Mouse (Mus musculus) left cerebral cortex, adult 2 months (tissue): ENCODE data around the gene Cep152. TPM values are rescaled to one million over a fixed set of nuclear protein-coding genes. Genes with fewer than 3 reads are reported as not detected.

Experiments used
- DNase-seq, 2 experiments: peaks; one replicate each; pipeline ENCODE4 v3.0.0; 2021 to 2022; ENCODE audit warnings: low spot score in 2 of 2, mixed read lengths in 1 of 2; ENCODE audit errors: extremely low spot score in 1 of 2
- H3K27ac ChIP-seq: fragments of 200-600 bp; 2 replicates; pipeline ENCODE4 v1.8.1; 2022
- H3K4me3 ChIP-seq: fragments of 200-600 bp; 2 replicates; pipeline ENCODE4 v1.8.1; 2022
- CTCF ChIP-seq: fragments of 200-600 bp; IDR thresholded peaks from 2 replicates; pipeline ENCODE4 v1.8.1; 2022; ENCODE audit warnings: antibody characterized with exemption, mild to moderate bottlenecking, moderate library complexity
- intact Hi-C: fragments of 180-260 bp; cut with DNase I; formaldehyde crosslinking; loops from one replicate; pipeline ENCODE4 v1.15.1; 2025
- total RNA-seq, 2 experiments: library from RNA; stranded (reverse); gene quantifications; 2 replicates each; pipeline ENCODE4 v1.2.3; 2021

Gene Cep152
- total RNA-seq, 2 experiments from 2014 or later = 2.6 TPM

DNA sequence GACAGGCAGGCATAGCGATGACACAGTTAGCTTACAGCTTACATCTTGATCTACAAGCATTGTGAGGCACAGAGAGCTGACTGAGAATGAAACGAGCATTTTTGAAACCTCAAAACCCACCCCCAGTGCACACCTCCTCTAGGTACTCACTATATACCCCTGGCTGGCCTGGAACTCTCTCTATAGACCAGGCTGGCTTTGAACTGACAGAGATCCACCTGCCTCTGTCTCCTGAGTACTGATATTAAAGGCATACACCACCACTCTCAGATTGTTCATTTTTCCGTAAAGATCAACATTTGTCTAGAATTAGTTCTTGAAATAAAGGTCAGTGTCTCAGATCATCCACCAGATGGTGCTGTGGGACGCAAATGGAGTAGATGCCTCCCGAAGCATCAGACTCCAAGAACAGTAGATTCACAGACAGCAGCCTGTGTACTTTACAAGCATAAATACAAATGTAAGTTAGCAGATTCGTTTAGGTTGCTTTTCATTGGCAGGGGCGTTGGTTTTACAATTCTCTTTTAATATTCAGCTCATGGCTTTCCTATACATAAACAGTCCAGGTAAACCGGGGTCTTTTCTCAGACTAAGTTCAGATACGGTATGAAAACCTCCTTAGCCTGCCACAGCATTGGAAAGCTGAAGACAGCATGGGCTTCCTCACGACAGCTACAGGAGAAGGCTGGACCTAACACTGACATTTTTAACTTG is 35.1 kb upstream of the Cep152 start:
- intact Hi-C loops = loop anchor here (1.0 to 5.0 kb wide), 3 partner anchors 71 to 861 kb away; no protein-coding TSS in a partner anchor
- TF ChIP-seq CTCF = peak; percentile 84
- peak; percentile 62 to 69 for DNase-seq
- H3K27ac ChIP-seq = no peak overlapping the region
- H3K4me3 ChIP-seq = 0 out of 2 replicates have a peak overlapping the region, but pooled peaks have one; percentile 19

DNA sequence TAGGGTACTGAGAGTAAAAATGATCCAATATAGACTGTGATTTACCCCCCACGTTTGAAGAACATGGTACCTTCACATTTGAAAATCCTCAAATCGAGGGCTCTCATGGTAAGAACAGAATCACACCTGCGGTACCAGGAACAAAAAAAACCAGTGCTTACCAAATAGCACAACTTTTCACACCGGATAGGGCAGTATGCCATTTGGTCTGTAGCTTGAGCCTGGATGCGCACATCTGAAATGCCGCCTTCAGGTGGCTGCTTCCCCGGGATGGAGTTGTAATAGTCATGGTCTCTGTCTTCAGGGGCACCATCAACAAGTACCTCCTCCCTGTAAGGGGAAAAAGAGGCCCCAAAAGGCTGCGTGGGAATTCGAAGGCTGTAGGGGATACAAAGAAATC is 30.5 kb upstream of the Cep152 start:
- intact Hi-C loops = no loop called here

DNA sequence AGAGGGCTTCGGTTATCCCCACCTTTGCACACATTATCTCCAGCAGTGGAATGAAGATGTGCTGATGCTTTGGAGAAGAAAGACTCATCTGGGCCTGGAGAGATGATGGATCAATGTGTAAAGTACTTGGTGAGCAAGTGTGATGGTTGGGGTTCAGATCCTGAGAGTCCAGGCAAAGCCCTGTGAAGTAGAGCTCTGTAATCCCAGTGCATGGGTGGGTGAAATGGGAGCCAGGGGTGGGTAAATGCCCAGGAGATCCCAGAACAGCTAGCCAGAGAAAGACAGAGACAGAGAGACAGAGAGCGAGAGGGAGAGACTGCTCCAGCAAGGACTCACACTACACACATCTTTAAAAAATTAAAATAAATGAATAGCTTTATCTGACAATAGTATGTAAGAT is 28.4 kb upstream of the Cep152 start:
- H3K27ac ChIP-seq = no peak overlapping the region
- TF ChIP-seq CTCF = no peak
- no peak overlapping the region for H3K4me3 ChIP-seq
- intact Hi-C loops = no loop called here
- no peak for DNase-seq

More for the DNA sequence above, 30.5 kb upstream of the Cep152 start:
- Histone ChIP-seq H3K27ac (no peak overlapping the region), H3K4me3 (no peak overlapping the region)
- no peak for DNase-seq
- no peak for TF ChIP-seq CTCF

DNA sequence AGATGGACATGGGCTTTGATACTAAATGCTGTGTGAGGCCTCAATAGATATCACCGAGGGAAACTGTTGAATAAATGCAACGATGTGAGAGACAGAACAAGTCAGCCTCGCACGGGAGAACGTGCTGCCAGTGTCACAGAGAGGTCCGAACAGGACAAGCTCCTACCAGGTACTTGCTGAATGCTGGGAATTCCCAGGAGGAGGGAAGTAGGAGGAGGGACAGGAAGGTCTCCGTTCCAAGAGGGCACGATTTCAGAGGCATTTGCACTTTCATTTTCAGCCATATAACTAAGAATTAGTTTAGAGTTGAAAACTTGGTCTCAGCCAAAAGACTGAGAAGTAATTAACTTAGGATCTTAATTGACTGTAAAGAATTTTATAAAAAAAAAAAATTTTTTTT is 26.6 kb upstream of the Cep152 start:
- TF ChIP-seq CTCF = no peak
- no peak overlapping the region for H3K4me3 ChIP-seq
- no peak for DNase-seq
- intact Hi-C loops = no loop called here
- H3K27ac ChIP-seq = no peak overlapping the region

GRCm38 (mm10) chr2:125650742-125651352 is 25.9 kb upstream of the Cep152 start:
- intact Hi-C loops = no loop called here
- Histone ChIP-seq H3K4me3 (no peak overlapping the region), H3K27ac (no peak overlapping the region)
- DNase-seq = no peak
- TF ChIP-seq CTCF = no peak

DNA sequence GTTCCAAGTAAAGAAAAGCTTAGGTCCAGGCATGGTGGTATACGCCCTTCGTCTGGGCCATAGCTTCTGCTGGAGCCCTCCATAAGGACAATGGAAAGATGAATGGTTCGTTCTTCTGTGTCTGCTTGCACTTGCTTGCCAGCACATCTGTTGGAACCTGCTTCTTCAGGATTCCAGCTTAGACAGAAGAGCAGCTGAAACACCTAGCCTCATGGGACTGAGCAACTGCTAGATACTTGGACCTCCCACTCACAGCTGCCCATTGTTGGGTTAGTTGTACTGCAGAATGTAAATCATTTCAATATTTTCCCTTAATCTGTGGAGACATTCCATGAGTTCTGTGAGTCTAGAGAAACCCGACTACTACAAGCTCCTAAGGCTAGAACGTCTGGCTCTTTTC is 25.1 kb upstream of the Cep152 start:
- Histone ChIP-seq H3K4me3 (no peak overlapping the region), H3K27ac (no peak overlapping the region)
- no peak for DNase-seq
- intact Hi-C loops = no loop called here
- TF ChIP-seq CTCF = no peak

DNA sequence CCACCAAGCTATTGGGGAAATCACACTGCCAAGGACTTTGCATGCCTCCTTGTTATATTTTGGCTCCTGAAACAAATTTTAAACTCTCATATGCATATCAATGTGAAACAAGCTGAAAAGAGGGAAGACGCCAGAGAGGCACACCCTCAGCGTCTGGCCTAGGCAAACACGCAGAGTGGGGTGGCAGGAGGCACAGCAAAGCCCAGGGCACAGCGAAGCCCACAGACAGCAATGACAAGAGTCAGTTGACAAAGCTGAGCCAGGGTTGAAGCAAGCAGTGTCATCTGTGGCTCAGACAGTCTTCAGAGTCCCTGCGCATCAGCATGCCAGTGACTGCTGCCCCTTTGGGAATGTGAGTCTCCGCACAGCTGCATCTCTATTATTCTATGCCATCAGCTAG is 20.0 kb upstream of the Cep152 start:
- intact Hi-C loops = no loop called here
- Histone ChIP-seq H3K4me3 (no peak overlapping the region), H3K27ac (no peak overlapping the region)
- DNase-seq = no peak
- TF ChIP-seq CTCF = no peak

- intact Hi-C loops = no loop called here
- H3K27ac ChIP-seq = no peak overlapping the region
- no peak for DNase-seq
- H3K4me3 ChIP-seq = no peak overlapping the region
- TF ChIP-seq CTCF = no peak
These were observed 12.4 kb upstream of the Cep152 start for GRCm38 (mm10) chr2:125637331-125637730.

DNA sequence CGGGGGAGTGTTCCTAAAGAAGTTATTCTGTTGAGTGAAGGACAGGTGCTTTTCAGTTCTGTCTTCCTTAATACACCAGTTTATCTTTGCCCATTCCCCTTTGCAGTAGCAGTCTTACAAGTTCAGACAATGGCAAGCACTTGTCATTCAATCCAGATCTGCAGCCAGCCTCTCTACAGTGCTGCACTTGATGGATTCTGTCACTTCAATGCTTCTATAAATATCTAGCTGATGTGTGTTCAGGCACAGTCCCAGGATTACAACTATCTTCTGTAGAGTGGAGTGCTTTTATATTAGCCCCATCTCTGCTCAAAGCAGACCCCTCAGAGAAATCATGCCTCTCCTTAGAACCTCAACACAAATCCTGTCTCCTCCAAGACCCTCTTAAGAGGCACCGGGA is 5.1 kb upstream of the Cep152 start:
- H3K4me3 ChIP-seq = no peak overlapping the region
- TF ChIP-seq CTCF = no peak
- intact Hi-C loops = no loop called here
- DNase-seq = no peak
- H3K27ac ChIP-seq = no peak overlapping the region

DNA sequence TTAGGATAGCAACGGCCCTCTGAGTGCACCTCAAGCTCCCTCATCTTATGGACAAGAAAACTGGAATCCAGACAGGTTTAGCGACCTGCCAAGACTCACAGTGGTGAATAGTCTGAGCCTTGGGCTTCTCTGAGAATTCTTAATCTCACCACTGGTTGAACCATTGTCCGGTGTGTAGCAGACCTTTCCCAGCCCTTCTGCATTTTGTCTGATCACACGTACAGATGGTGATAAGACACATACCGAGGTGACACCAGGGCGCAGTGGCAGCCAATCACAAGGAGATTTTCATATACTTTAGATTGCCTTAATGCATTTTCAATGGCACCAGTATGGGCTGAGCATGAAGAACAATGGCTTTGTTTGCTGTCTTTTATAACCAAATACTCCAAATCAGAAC is 3.6 kb upstream of the Cep152 start:
- no peak for DNase-seq

DNA sequence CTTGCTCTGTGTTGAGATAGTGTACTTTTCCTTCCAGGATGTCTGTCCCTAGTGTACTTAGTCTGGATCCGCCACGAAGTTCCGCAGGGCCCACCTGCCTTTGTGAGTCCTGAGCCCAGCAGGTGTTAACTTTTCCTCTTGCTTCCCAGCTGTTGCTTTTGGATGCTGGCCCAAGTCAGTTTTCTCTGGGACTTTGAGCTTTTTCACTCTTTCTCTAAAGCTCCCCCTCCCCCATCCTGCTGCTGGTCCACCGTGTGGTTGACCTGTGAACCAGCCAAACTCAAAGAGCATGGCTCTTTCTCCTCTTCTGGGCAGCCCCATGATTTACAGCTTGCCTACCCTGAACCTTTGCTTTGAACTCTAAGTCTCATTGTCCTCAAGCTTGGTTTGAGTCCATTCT is 1.6 kb upstream of the Cep152 start:
- Histone ChIP-seq H3K27ac (no peak overlapping the region), H3K4me3 (no peak overlapping the region)
- intact Hi-C loops = no loop called here
- TF ChIP-seq CTCF = no peak
- no peak for DNase-seq

More for the DNA sequence above, 3.6 kb upstream of the Cep152 start:
- no peak for TF ChIP-seq CTCF
- no peak overlapping the region for H3K27ac ChIP-seq
- intact Hi-C loops = no loop called here
- no peak overlapping the region for H3K4me3 ChIP-seq

DNA sequence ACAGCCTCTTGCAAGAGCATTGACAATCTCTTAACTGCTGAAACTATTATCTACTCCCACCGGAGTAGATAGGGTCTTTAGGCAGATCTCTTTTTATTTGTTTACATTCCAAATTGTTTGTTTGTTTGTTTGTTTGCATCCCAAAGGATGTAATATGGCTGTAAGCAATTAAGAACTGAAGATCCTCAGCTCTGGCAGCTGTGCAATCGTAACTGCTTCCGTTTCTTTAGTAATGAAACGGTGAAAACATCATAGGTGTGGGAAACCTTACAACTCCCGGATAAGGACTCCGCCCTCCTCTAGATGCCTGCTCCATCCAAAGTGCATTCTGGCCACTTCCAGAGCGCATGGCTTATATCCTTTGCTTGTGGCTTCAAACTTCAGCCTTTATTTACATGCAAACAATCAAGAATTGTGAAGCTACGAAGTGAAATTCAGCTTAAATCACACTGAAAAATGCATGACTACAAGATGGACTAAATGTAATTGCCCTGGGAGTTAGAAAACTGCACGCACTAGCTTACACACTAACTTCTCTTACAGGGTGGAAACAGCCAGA is 707 bp downstream of the Cep152 start:
- no peak for TF ChIP-seq CTCF
- Histone ChIP-seq H3K27ac (no peak overlapping the region), H3K4me3 (peak overlapping the region; percentile 87)
- intact Hi-C loops = no loop called here
- no peak for DNase-seq
